Mouse (Mus musculus): ENCODE data around the gene Myo18a.

DNA sequence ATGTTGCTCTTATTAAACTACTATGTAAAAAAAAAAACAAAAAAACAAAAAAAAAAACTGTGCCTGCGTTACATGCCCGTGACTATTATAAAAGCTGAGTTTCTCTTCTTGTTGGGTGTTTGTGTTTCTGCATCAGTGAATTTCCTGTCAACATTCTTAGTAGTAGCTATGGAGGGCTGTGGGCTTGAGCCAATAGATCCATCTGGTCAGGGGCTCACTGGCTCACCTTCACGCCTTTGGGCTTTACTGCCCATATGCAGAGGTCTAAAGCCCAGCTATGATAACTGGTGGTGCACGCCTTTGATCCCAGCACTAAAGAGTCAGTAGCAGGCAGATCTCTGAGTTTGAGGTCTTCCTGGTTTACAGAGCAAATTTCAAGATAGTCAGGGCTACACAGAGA lies 6.5 kb downstream of the Myo18a start:
- TF ChIP-seq CTCF (IDR thresholded peaks at IDR 0.05; ENCODE audit: control insufficient read depth, insufficient read depth, insufficient replicate concordance, low read depth, low read length), result no peak
- no peak for TF ChIP-seq POLR2A (IDR thresholded peaks at IDR 0.05; ENCODE audit: control insufficient read depth, low read depth, low read length)

Measured in testis, adult 2 months (tissue).